In the genomic region with DNA sequence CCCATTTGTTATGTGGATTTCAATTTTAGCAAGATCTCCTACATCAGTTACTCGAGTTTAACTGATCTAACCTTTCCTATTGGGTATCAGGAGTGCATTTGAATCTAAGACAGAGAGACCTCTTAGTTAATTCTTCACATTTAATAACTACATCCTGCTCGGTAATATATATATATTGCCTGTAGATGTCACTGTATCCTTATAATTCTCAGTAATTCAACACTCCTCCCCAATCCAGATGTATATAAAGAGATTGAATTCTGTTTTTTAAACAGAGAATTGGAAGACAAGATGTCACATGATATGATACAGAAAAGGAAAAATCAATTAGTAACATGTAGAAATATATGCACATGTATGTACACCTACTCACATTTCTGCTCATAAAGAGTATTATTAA, we compare ENCODE assay signal across 30 mouse cellular contexts.
A peak's percentile ranks its signal among the peaks of the same experiment; 100 is the strongest.
DNase-seq lines count a peak whose midpoint lies in the region; ATAC-seq and TF ChIP-seq lines count a peak whose summit lies in the region.
"Had no signal": no experiment of that assay in that cellular context is flagged by ENCODE, and none has a peak within 500 bp of the region (broad histone marks: within the 10 kb centered on the region; RNA-seq: fewer than 3 reads in every experiment).

No protein-coding gene starts in this region.

- no peak for TF ChIP-seq EP300 in CH12.LX (IDR thresholded peaks at IDR 0.05; ENCODE audit: low read length)
- no peak for TF ChIP-seq EP300 in stomach, postnatal 0 days (optimal IDR thresholded peaks at IDR 0.05)

- no peaks in the 10 kb centered on the region for H3K36me3 ChIP-seq in forebrain, postnatal 0 days (ENCODE audit: insufficient read depth)
- H3K36me3 ChIP-seq in forebrain, embryonic 15.5 days: no peaks in the 10 kb centered on the region
- no peaks in the 10 kb centered on the region for H3K36me3 ChIP-seq in lung, embryonic 14.5 days (ENCODE audit: insufficient read depth)
- no peaks in the 10 kb centered on the region for H3K36me3 ChIP-seq in CH12.LX (replicated peaks in 1 of 2; ENCODE audit: control insufficient read depth in 1 of 2, insufficient read depth in 1 of 2, low read length in 1 of 2)
- H3K36me3 ChIP-seq in stomach, postnatal 0 days (ENCODE audit: control insufficient read depth, insufficient read depth, low read length): no peaks in the 10 kb centered on the region
- H3K36me3 ChIP-seq: embryonic facial prominence, embryonic 15.5 days; limb, embryonic 10.5 days; midbrain, embryonic 13.5 days; neural tube, embryonic 13.5 days; stomach, embryonic 15.5 days had no signal

- no peaks in the 10 kb centered on the region for H3K79me2 ChIP-seq in CH12.LX (replicated peaks; ENCODE audit: control insufficient read depth, extremely low read depth, insufficient read depth, poor library complexity, severe bottlenecking)

- no peak for TF ChIP-seq POLR2A in CH12.LX (IDR thresholded peaks at IDR 0.05; ENCODE audit: low read depth, low read length)

- peak; percentile 4 for TF ChIP-seq RAD21 in CH12.LX (IDR thresholded peaks at IDR 0.05; ENCODE audit: low read depth, low read length)

- H3K27me3 ChIP-seq in forebrain, postnatal 0 days (ENCODE audit: insufficient read depth, low read length): no peaks in the 10 kb centered on the region
- H3K27me3 ChIP-seq in forebrain, embryonic 15.5 days: no peaks in the 10 kb centered on the region
- no peaks in the 10 kb centered on the region for H3K27me3 ChIP-seq in lung, embryonic 14.5 days (ENCODE audit: insufficient read depth, low read length)
- no peaks in the 10 kb centered on the region for H3K27me3 ChIP-seq in CH12.LX (replicated peaks)
- no peaks in the 10 kb centered on the region for H3K27me3 ChIP-seq in stomach, postnatal 0 days (ENCODE audit: control insufficient read depth, insufficient read depth, low read length)
- H3K27me3 ChIP-seq: embryonic facial prominence, embryonic 15.5 days; midbrain, embryonic 13.5 days; neural tube, embryonic 13.5 days; stomach, embryonic 15.5 days had no signal

- in situ Hi-C loops in CH12.LX (cut with MboI; ENCODE audit: low pct_ligation_motif_present, low pct_unique_long_range_greater_than_20kb, low sequenced_read_pairs): no loop called here

- H3K9ac ChIP-seq in forebrain, postnatal 0 days: no peak overlapping the region
- no peak overlapping the region for H3K9ac ChIP-seq in forebrain, embryonic 15.5 days (replicated peaks)
- no peak overlapping the region for H3K9ac ChIP-seq in lung, embryonic 14.5 days
- no peak overlapping the region for H3K9ac ChIP-seq in CH12.LX (ENCODE audit: insufficient read depth, low read depth)
- H3K9ac ChIP-seq in stomach, postnatal 0 days (ENCODE audit: low read length): no peak overlapping the region
- H3K9ac ChIP-seq: embryonic facial prominence, embryonic 15.5 days; midbrain, embryonic 13.5 days; neural tube, embryonic 13.5 days; stomach, embryonic 15.5 days had no signal

- no peaks in the 10 kb centered on the region for H3K9me3 ChIP-seq in forebrain, postnatal 0 days (ENCODE audit: low read length)
- H3K9me3 ChIP-seq in forebrain, embryonic 15.5 days: no peaks in the 10 kb centered on the region
- H3K9me3 ChIP-seq in lung, embryonic 14.5 days (ENCODE audit: low read depth, low read length): no peaks in the 10 kb centered on the region
- H3K9me3 ChIP-seq in CH12.LX (replicated peaks; ENCODE audit: low read length): no peaks in the 10 kb centered on the region
- no peaks in the 10 kb centered on the region for H3K9me3 ChIP-seq in stomach, postnatal 0 days (ENCODE audit: control insufficient read depth, low read length)
- H3K9me3 ChIP-seq: embryonic facial prominence, embryonic 15.5 days; limb, embryonic 10.5 days; midbrain, embryonic 13.5 days; neural tube, embryonic 13.5 days; stomach, embryonic 15.5 days had no signal

- peak; percentile 8 for DNase-seq in forebrain, postnatal 0 days
- peak; percentile 13 for DNase-seq in lung, embryonic 14.5 days
- DNase-seq in lung, postnatal 25 days (ENCODE audit: low spot score): no peak
- DNase-seq in CH12.LX (ENCODE audit: extremely low read depth): no peak
- DNase-seq in stomach, postnatal 0 days (ENCODE audit: low spot score): no peak
- DNase-seq in spleen, adult 18-20 months: no peak
- DNase-seq: adrenal gland, adult 8-10 months; B cell, adult 2 months; cerebellum, adult 8-10 months; cerebellum, postnatal 36 days; embryo, embryonic 11 days; gastrocnemius, postnatal 36 days; heart, adult 2 months; heart, postnatal 36 days; kidney, postnatal 4 days; layer of hippocampus, adult 9-11 months; lung, postnatal 10 days; right cerebral cortex, adult 18-20 months; right cerebral cortex, postnatal 4 days; thymus, adult 2 months had no signal

- no peak overlapping the region for H3K27ac ChIP-seq in forebrain, postnatal 0 days (ENCODE audit: low read depth, low read length)
- H3K27ac ChIP-seq in forebrain, embryonic 15.5 days (replicated peaks): no peak overlapping the region
- no peak overlapping the region for H3K27ac ChIP-seq in lung, embryonic 14.5 days (ENCODE audit: low read depth)
- H3K27ac ChIP-seq in CH12.LX (ENCODE audit: insufficient read depth, low read depth): no peak overlapping the region
- no peak overlapping the region for H3K27ac ChIP-seq in stomach, postnatal 0 days (replicated peaks)
- H3K27ac ChIP-seq: embryonic facial prominence, embryonic 15.5 days; heart, adult 2 months; limb, embryonic 10.5 days; midbrain, embryonic 13.5 days; neural tube, embryonic 13.5 days; stomach, embryonic 15.5 days had no signal

- dilution Hi-C loops in CH12.LX (cut with MboI; ENCODE audit: extremely low pct_ligation_motif_present, extremely low pct_unique_long_range_greater_than_20kb, low sequenced_read_pairs): no loop called here

- no peak overlapping the region for H3K4me2 ChIP-seq in forebrain, postnatal 0 days (ENCODE audit: low read depth)
- H3K4me2 ChIP-seq in forebrain, embryonic 15.5 days (replicated peaks): no peak overlapping the region
- H3K4me2 ChIP-seq in lung, embryonic 14.5 days: no peak overlapping the region
- no peak overlapping the region for H3K4me2 ChIP-seq in CH12.LX (ENCODE audit: insufficient read depth, low read depth, poor library complexity, severe bottlenecking)
- no peak overlapping the region for H3K4me2 ChIP-seq in stomach, postnatal 0 days (replicated peaks; ENCODE audit: low read depth)
- H3K4me2 ChIP-seq: embryonic facial prominence, embryonic 15.5 days; midbrain, embryonic 13.5 days; neural tube, embryonic 13.5 days; stomach, embryonic 15.5 days had no signal

- H3K4me1 ChIP-seq in forebrain, postnatal 0 days (ENCODE audit: insufficient read depth): no peaks in the 10 kb centered on the region
- no peaks in the 10 kb centered on the region for H3K4me1 ChIP-seq in forebrain, embryonic 15.5 days
- no peaks in the 10 kb centered on the region for H3K4me1 ChIP-seq in lung, embryonic 14.5 days (ENCODE audit: insufficient read depth)
- H3K4me1 ChIP-seq in CH12.LX (ENCODE audit: control insufficient read depth in 1 of 2, insufficient read depth in 2 of 2): no peaks in the 10 kb centered on the region
- H3K4me1 ChIP-seq in stomach, postnatal 0 days (replicated peaks; ENCODE audit: control insufficient read depth, insufficient read depth): no peaks in the 10 kb centered on the region
- H3K4me1 ChIP-seq: embryonic facial prominence, embryonic 15.5 days; limb, embryonic 10.5 days; midbrain, embryonic 13.5 days; neural tube, embryonic 13.5 days; stomach, embryonic 15.5 days had no signal

- 48% methylated on average over 2 of the region's 2 CpGs for WGBS in forebrain, postnatal 0 days
- 45% methylated on average over 2 of the region's 2 CpGs for WGBS in forebrain, embryonic 15.5 days
- WGBS in lung, embryonic 14.5 days: 33% methylated on average over 2 of the region's 2 CpGs
- WGBS in stomach, postnatal 0 days: 31% methylated on average over 2 of the region's 2 CpGs

- no peak overlapping the region for H3K4me3 ChIP-seq in forebrain, postnatal 0 days (ENCODE audit: low read depth, low read length)
- no peak overlapping the region for H3K4me3 ChIP-seq in forebrain, embryonic 15.5 days
- H3K4me3 ChIP-seq in lung, embryonic 14.5 days (ENCODE audit: low read depth, low read length): no peak overlapping the region
- H3K4me3 ChIP-seq in CH12.LX (replicated peaks in 1 of 3; ENCODE audit: low read depth in 2 of 3, low read length in 2 of 3, poor library complexity in 1 of 3): no peak overlapping the region
- no peak overlapping the region for H3K4me3 ChIP-seq in stomach, postnatal 0 days (ENCODE audit: low read depth, low read length)
- H3K4me3 ChIP-seq: embryonic facial prominence, embryonic 15.5 days; heart, adult 2 months; limb, embryonic 10.5 days; midbrain, embryonic 13.5 days; myocyte; neural tube, embryonic 13.5 days; stomach, embryonic 15.5 days had no signal

- no peak for ATAC-seq in forebrain, postnatal 0 days
- ATAC-seq in forebrain, embryonic 15.5 days (replicated peaks): no peak
- ATAC-seq in lung, embryonic 14.5 days (ENCODE audit: insufficient read depth): no peak
- ATAC-seq in stomach, postnatal 0 days (ENCODE audit: low FRiP score, low TSS enrichment): no peak
- ATAC-seq: activated CD4-positive, CD25-positive, alpha-beta regulatory T cell, adult 4 months; hindbrain, embryonic 16.5 days; intestine, embryonic 16.5 days; midbrain, embryonic 13.5 days had no signal

- peak; percentile 28; the same call in 1 of the 2 replicates for TF ChIP-seq CTCF in forebrain, postnatal 0 days (IDR thresholded peaks at IDR 0.05; ENCODE audit: low read depth)
- TF ChIP-seq CTCF in lung, embryonic 14.5 days (IDR thresholded peaks at IDR 0.05; ENCODE audit: low read depth): no peak
- TF ChIP-seq CTCF in CH12.LX (conservative IDR thresholded peaks at IDR 0.05 in 1 of 2, IDR thresholded peaks at IDR 0.05 in 1 of 2; ENCODE audit: low read depth in 2 of 2, low read length in 2 of 2): peak in 1 of 2 experiments; percentile 7; a peak in 1 of 4 replicates
- TF ChIP-seq CTCF in stomach, postnatal 0 days (IDR thresholded peaks at IDR 0.05; ENCODE audit: low read depth): peak; percentile 45

TF ChIP-seq in CH12.LX, 34 proteins besides CTCF, POLR2A, EP300 and RAD21 (continues in another document):
- TF ChIP-seq SIN3A (IDR thresholded peaks at IDR 0.05; ENCODE audit: low read length) (no peak), MEF2A (IDR thresholded peaks at IDR 0.05; ENCODE audit: borderline replicate concordance, low read depth, low read length) (no peak), SMC3 (IDR thresholded peaks at IDR 0.05; ENCODE audit: low read depth, low read length) (no peak), ETS1 (conservative IDR thresholded peaks at IDR 0.05; ENCODE audit: low read depth, low read length) (no peak), MYC (IDR thresholded peaks at IDR 0.05; ENCODE audit: low read depth, low read length) (no peak), CHD2 (IDR thresholded peaks at IDR 0.05; ENCODE audit: low read length) (no peak), JUND (conservative IDR thresholded peaks at IDR 0.05; ENCODE audit: low read depth, low read length) (no peak), GABPA (IDR thresholded peaks at IDR 0.05; ENCODE audit: insufficient replicate concordance, low read depth, low read length) (no peak), CHD1 (IDR thresholded peaks at IDR 0.05; ENCODE audit: low read depth, low read length) (no peak), ZC3H11A (IDR thresholded peaks at IDR 0.05; ENCODE audit: low read depth, low read length) (no peak), IRF4 (IDR thresholded peaks at IDR 0.05; ENCODE audit: low read depth, low read length) (no peak), JUN (IDR thresholded peaks at IDR 0.05; ENCODE audit: insufficient read depth, low read depth, low read length) (no peak)

Comparison
In these comparisons a context has a peak if more than half of its experiments do, and no peak if none do; other contexts are left out.
1. DNase-seq: peak in forebrain, postnatal 0 days (single experiment) and lung, embryonic 14.5 days (single experiment); none in lung, postnatal 25 days (single experiment), CH12.LX (single experiment), stomach, postnatal 0 days (single experiment) and spleen, adult 18-20 months (0 of 2).